In genomic region chr8:24278391-24278790, GRCm38 (mm10) we compare ENCODE assay signal across 17 mouse cellular contexts.
DNase-seq lines count a peak whose midpoint lies in the region; ATAC-seq and TF ChIP-seq lines count a peak whose summit lies in the region.
"Had no signal": no experiment of that assay in that cellular context is flagged by ENCODE, and none has a peak within 500 bp of the region (broad histone marks: within the 10 kb centered on the region; RNA-seq: fewer than 3 reads in every experiment).

No protein-coding gene starts in this region.

- intact Hi-C loops in gastrocnemius, adult 2 months (cut with DNase I) = no loop called here

- H3K9me3 ChIP-seq in kidney, postnatal 0 days (replicated peaks; ENCODE audit: low read length) = no peaks in the 10 kb centered on the region
- no peaks in the 10 kb centered on the region for H3K9me3 ChIP-seq in kidney, embryonic 14.5 days (ENCODE audit: control insufficient read depth, low read length)
- no peaks in the 10 kb centered on the region for H3K9me3 ChIP-seq in lung, postnatal 0 days (ENCODE audit: low read length)
- H3K9me3 ChIP-seq: forebrain, embryonic 15.5 days; limb, embryonic 15.5 days; midbrain, embryonic 13.5 days had no signal

- H3K27ac ChIP-seq in gastrocnemius, adult 2 months = no peak overlapping the region
- no peak overlapping the region for H3K27ac ChIP-seq in kidney, postnatal 0 days
- H3K27ac ChIP-seq in kidney, embryonic 14.5 days (ENCODE audit: low read depth, low read length) = no peak overlapping the region
- H3K27ac ChIP-seq in lung, postnatal 0 days (ENCODE audit: low read length) = no peak overlapping the region
- H3K27ac ChIP-seq: forebrain, embryonic 15.5 days; limb, embryonic 15.5 days; macrophage; midbrain, embryonic 13.5 days had no signal

- peak; percentile 43 for TF ChIP-seq CTCF in gastrocnemius, adult 2 months (IDR thresholded peaks at IDR 0.05)
- peak; percentile 42; the same call in 1 of the 2 replicates for TF ChIP-seq CTCF in kidney, postnatal 0 days (IDR thresholded peaks at IDR 0.05; ENCODE audit: low read depth)
- TF ChIP-seq CTCF in lung, postnatal 0 days (IDR thresholded peaks at IDR 0.05) = peak; percentile 55
- TF ChIP-seq CTCF in brain, embryonic 14.5 days (IDR thresholded peaks at IDR 0.05; ENCODE audit: borderline replicate concordance, extremely low read depth, insufficient read depth, insufficient read length) = peak; percentile 6; the same call in 1 of the 2 replicates

- no peak for TF ChIP-seq POLR2A in brain, embryonic 14.5 days (IDR thresholded peaks at IDR 0.05; ENCODE audit: borderline replicate concordance, extremely low read depth, insufficient read depth, insufficient read length, poor library complexity, severe bottlenecking)

- no peak overlapping the region for H3K4me3 ChIP-seq in gastrocnemius, adult 2 months
- H3K4me3 ChIP-seq in kidney, postnatal 0 days (replicated peaks; ENCODE audit: low read depth, low read length) = no peak overlapping the region
- H3K4me3 ChIP-seq in kidney, embryonic 14.5 days (ENCODE audit: low read length) = no peak overlapping the region
- H3K4me3 ChIP-seq in lung, postnatal 0 days (ENCODE audit: low read depth, low read length) = no peak overlapping the region
- H3K4me3 ChIP-seq: erythroblast, embryonic 14.5 days; forebrain, embryonic 15.5 days; limb, embryonic 15.5 days; midbrain, embryonic 13.5 days had no signal

- H3K4me2 ChIP-seq in kidney, postnatal 0 days (ENCODE audit: low read length) = no peak overlapping the region
- H3K4me2 ChIP-seq in kidney, embryonic 14.5 days (replicated peaks; ENCODE audit: low read depth, low read length) = no peak overlapping the region
- no peak overlapping the region for H3K4me2 ChIP-seq in lung, postnatal 0 days (replicated peaks; ENCODE audit: low read depth, low read length)
- H3K4me2 ChIP-seq: forebrain, embryonic 15.5 days; heart, embryonic 11.5 days; limb, embryonic 15.5 days; midbrain, embryonic 13.5 days had no signal

- ATAC-seq in kidney, postnatal 0 days (replicated peaks; ENCODE audit: low FRiP score, low read depth) = no peak
- no peak for ATAC-seq in kidney, embryonic 14.5 days (ENCODE audit: low FRiP score, low TSS enrichment)
- no peak for ATAC-seq in lung, postnatal 0 days
- ATAC-seq: forebrain, embryonic 15.5 days; inflammation-experienced regulatory T-cells, adult 6 months; midbrain, embryonic 13.5 days had no signal

- TF ChIP-seq EP300 in lung, postnatal 0 days (IDR thresholded peaks at IDR 0.05) = no peak

- H3K27me3 ChIP-seq in kidney, postnatal 0 days (ENCODE audit: insufficient read depth, low read length) = no peaks in the 10 kb centered on the region; the same call in 1 of the 2 replicates
- no peaks in the 10 kb centered on the region for H3K27me3 ChIP-seq in kidney, embryonic 14.5 days (ENCODE audit: control insufficient read depth, insufficient read depth, low read length)
- H3K27me3 ChIP-seq in lung, postnatal 0 days (replicated peaks; ENCODE audit: insufficient read depth, low read length) = no peaks in the 10 kb centered on the region
- H3K27me3 ChIP-seq: forebrain, embryonic 15.5 days; limb, embryonic 15.5 days; midbrain, embryonic 13.5 days had no signal

- DNase-seq in gastrocnemius, adult 2 months = no peak
- no peak for DNase-seq in gastrocnemius, postnatal 10 days
- DNase-seq in kidney, postnatal 0 days (ENCODE audit: low spot score) = no peak
- no peak for DNase-seq in lung, postnatal 0 days (ENCODE audit: low spot score)
- no peak for DNase-seq in lung, postnatal 4 days
- DNase-seq in brain, embryonic 14.5 days (ENCODE audit: low read depth) = no peak
- no peak for DNase-seq in adrenal gland, postnatal 14 days
- DNase-seq: adrenal gland, adult 8-10 months; cerebellum, adult 8-10 months had no signal

- H3K36me3 ChIP-seq in kidney, postnatal 0 days (ENCODE audit: insufficient read depth, low read length) = no peaks in the 10 kb centered on the region
- H3K36me3 ChIP-seq in kidney, embryonic 14.5 days (ENCODE audit: control insufficient read depth, insufficient read depth, low read length) = no peaks in the 10 kb centered on the region
- no peaks in the 10 kb centered on the region for H3K36me3 ChIP-seq in lung, postnatal 0 days (ENCODE audit: insufficient read depth, low read length)
- H3K36me3 ChIP-seq: forebrain, embryonic 15.5 days; limb, embryonic 15.5 days; midbrain, embryonic 13.5 days had no signal

- H3K4me1 ChIP-seq in kidney, postnatal 0 days (replicated peaks; ENCODE audit: insufficient read depth, low read length) = no peaks in the 10 kb centered on the region
- H3K4me1 ChIP-seq in kidney, embryonic 14.5 days (ENCODE audit: control insufficient read depth, insufficient read depth, low read length) = no peaks in the 10 kb centered on the region
- no peaks in the 10 kb centered on the region for H3K4me1 ChIP-seq in lung, postnatal 0 days (ENCODE audit: insufficient read depth, low read depth, low read length)
- H3K4me1 ChIP-seq: forebrain, embryonic 15.5 days; limb, embryonic 15.5 days; midbrain, embryonic 13.5 days had no signal

- 72% methylated on average over 8 of the region's 8 CpGs for WGBS in kidney, postnatal 0 days
- 79% methylated on average over 8 of the region's 8 CpGs for WGBS in kidney, embryonic 14.5 days
- WGBS in lung, postnatal 0 days = 68% methylated on average over 8 of the region's 8 CpGs

- no peak overlapping the region for H3K9ac ChIP-seq in kidney, postnatal 0 days (ENCODE audit: low read depth, low read length)
- no peak overlapping the region for H3K9ac ChIP-seq in kidney, embryonic 14.5 days (ENCODE audit: low read depth, low read length)
- H3K9ac ChIP-seq in lung, postnatal 0 days (replicated peaks; ENCODE audit: low read depth) = no peak overlapping the region
- H3K9ac ChIP-seq: forebrain, embryonic 15.5 days; limb, embryonic 15.5 days; midbrain, embryonic 13.5 days had no signal
